Mouse (Mus musculus) hindbrain, postnatal 0 days (tissue): ENCODE data around the gene Cul3. TPM values are rescaled to one million over a fixed set of nuclear protein-coding genes. Genes with fewer than 3 reads are reported as not detected.

Source experiments
- ATAC-seq: fragments of 200-750 bp; cut with Nextera tagmentation; 2 replicates; pipeline ENCODE4 v1.8.0; 2017; ENCODE audit warnings: mild to moderate bottlenecking, moderate TSS enrichment, moderate library complexity
- DNase-seq: peaks from one replicate; pipeline ENCODE4 v3.0.0-alpha.2; 2015; ENCODE audit warnings: low spot score
- H3K27ac ChIP-seq: fragments of 300-500 bp; sonication (generic); 2 replicates; pipeline ENCODE4 v1.5.1; 2014; ENCODE audit warnings: mild to moderate bottlenecking
- H3K27me3 ChIP-seq: fragments of 300-500 bp; sonication (generic); 2 replicates; pipeline ENCODE4 v1.6.1; 2014; ENCODE audit warnings: low read length, mixed read lengths; ENCODE audit not compliant: insufficient read depth
- H3K36me3 ChIP-seq: fragments of 300-500 bp; sonication (generic); 2 replicates; pipeline ENCODE4 v1.6.1; 2014; ENCODE audit warnings: low read length, mixed read lengths; ENCODE audit not compliant: insufficient read depth
- H3K4me1 ChIP-seq: fragments of 300-500 bp; sonication (generic); 2 replicates; pipeline ENCODE4 v1.6.1; 2014; ENCODE audit warnings: antibody characterized with exemption, low read length, mixed read lengths; ENCODE audit not compliant: insufficient read depth
- H3K4me2 ChIP-seq: fragments of 300-500 bp; sonication (generic); 2 replicates; pipeline ENCODE4 v1.6.1; 2014; ENCODE audit warnings: low read depth, mild to moderate bottlenecking, low read length, moderate library complexity, mixed read lengths
- H3K4me3 ChIP-seq: fragments of 300-500 bp; sonication (generic); 2 replicates; pipeline ENCODE4 v1.5.1; 2014; ENCODE audit warnings: low read length
- H3K9ac ChIP-seq: fragments of 300-500 bp; sonication (generic); replicated peaks from 2 replicates; pipeline ENCODE4 v1.6.1; 2014; ENCODE audit warnings: mild to moderate bottlenecking, low read length, moderate library complexity, mixed read lengths
- H3K9me3 ChIP-seq: fragments of 300-500 bp; sonication (generic); 2 replicates; pipeline ENCODE4 v1.6.1; 2016; ENCODE audit warnings: low read length, mixed read lengths
- CTCF ChIP-seq: IDR thresholded peaks from 2 replicates; pipeline ENCODE4 v1.5.1; 2016; ENCODE audit warnings: antibody characterized with exemption, control low read depth, low read depth
- WGBS: fragments of 180-500 bp; shearing (Covaris S2); extraction: QIAGEN DNeasy Blood & Tissue Kit; methylation state at CpG from one replicate; pipeline ENCODE4 v1.1.7; 2014; 5-methylcytosine and 5-hydroxymethylcytosine counted together
- polyA plus RNA-seq: library from polyadenylated mRNA; unstranded; fragments of >200 nt; fragmentation: Nextera tagmentation; extraction: Ambion mirVana; gene quantifications from 2 replicates; pipeline ENCODE4 v1.2.1, GENCODE M21; 2015
- total RNA-seq: library from RNA; depleted of rRNA; stranded (reverse); fragments of >200 nt; gene quantifications from 2 replicates; pipeline ENCODE4 v1.2.3, GENCODE M21; 2014; rRNA removed

The Cul3 gene
- total and polyA plus RNA-seq, 2 experiments from 2014 or later: 33.1 to 47.6 TPM

DNA sequence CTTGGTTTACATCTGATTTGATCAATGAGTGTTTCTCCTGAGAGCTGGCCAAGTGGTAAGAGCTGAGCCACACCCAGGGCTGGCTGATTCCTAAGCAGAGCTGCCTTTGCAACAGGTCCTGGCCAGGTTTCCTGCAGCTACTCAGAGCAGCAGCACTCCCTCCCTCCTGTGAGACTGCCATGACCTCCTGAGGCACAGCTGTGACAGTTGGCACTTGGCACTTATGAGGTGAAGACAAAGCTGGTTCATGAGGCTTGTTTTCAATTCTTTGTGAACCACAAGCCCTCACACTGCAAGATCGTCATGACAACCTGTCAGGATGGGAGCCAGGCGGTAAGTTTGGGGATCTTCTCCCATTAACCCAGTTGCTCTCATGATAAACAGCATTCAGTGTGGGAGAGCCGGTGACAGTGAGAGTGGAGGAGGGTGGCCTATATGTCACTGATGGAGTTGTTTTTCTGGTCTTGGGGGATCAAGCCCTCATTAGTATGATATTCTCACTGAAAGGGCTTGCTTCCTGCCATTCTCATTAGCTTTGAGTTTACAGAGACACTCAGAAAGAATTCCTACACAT is 115.4 kb downstream of the Cul3 start:
- Histone ChIP-seq H3K36me3 (no peaks in the 10 kb centered on the region), H3K9me3 (no peaks in the 10 kb centered on the region), H3K27me3 (no peaks in the 10 kb centered on the region), H3K4me1 (peaks cover 9% of the 10 kb centered on the region; the same call in 1 of the 2 replicates), H3K4me3 (no peak overlapping the region), H3K27ac (no peak overlapping the region), H3K9ac (no peak overlapping the region), H3K4me2 (no peak overlapping the region)
- DNase-seq (peak; percentile 48), ATAC-seq (peak; percentile 73)
- WGBS: 20% methylated on average over 3 of the region's 3 CpGs
- TF ChIP-seq CTCF: no peak

DNA sequence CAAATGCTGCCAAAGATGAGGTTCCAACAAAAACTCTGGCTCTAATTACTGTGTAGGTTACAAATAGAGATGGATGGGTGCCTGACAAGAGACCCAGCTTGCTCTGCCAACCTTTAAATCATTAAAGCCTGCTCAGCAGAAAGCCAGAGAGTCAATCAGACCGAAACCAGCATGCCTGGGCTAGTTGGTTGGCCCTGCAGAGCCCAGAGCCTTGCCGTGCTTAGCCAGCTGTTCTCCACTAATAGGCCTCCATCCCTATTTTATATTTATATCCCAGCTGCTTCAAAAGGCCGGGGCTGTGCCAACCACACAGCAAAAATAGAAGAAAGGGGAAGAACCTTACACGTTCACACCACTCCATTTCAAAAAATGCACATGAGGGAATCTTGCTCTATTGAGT is 119.1 kb downstream of the Cul3 start:
- Histone ChIP-seq H3K27ac (no peak overlapping the region; the same call in 1 of the 2 replicates), H3K27me3 (no peaks in the 10 kb centered on the region), H3K9me3 (no peaks in the 10 kb centered on the region), H3K4me3 (no peak overlapping the region), H3K36me3 (no peaks in the 10 kb centered on the region), H3K9ac (no peak overlapping the region), H3K4me2 (no peak overlapping the region), H3K4me1 (peaks cover 9% of the 10 kb centered on the region; the same call in 1 of the 2 replicates)
- DNase-seq: peak; percentile 37
- no peak for ATAC-seq
- 43% methylated on average over 4 of the region's 4 CpGs for WGBS
- no peak for TF ChIP-seq CTCF

DNA sequence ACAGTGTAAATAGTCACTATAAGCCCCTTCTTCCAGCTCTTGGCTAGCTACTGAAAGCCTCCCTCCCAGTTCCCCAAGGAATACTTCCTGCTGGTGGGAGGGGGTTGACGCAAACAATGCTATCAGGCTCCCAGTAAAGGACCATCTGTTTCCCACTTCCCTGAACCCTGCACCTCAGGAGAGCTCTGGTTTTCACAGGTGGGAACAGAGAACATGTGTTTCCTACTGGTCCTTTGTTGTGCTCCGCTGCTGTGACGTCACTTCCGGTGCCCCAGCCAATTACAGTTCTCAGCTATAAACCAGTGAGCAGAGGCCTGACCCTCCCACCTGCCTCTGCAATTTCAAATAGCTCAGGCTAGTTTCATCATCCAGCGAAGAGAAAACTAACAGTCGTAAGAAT is 122.0 kb downstream of the Cul3 start, which contains the start of gene Fam124b:
TSS of gene Fam124b (minus strand) at position 206 of the 400 bp plus-strand sequence.
- TF ChIP-seq CTCF: no peak
- Histone ChIP-seq H3K36me3 (no peaks in the 10 kb centered on the region), H3K4me2 (no peak within 1 kb of the TSS), H3K4me1 (no peaks in the 10 kb centered on the region), H3K9ac (no peak within 1 kb of the TSS), H3K9me3 (no peaks in the 10 kb centered on the region), H3K27me3 (no peaks in the 10 kb centered on the region), H3K27ac (no peak within 1 kb of the TSS), H3K4me3 (no peak within 1 kb of the TSS)
- 75% methylated on average over 6 of the region's 6 CpGs for WGBS
- ATAC-seq: peak; percentile 53; the same call in 1 of the 2 replicates
- DNase-seq: no peak

Other genes with a start within 250 kb of the Cul3 start
- 0.84 and 1.3 TPM in 2 replicates for gene Fam124b, start 122.0 kb downstream of the Cul3 start, total RNA-seq
- 0.33 and 0.38 TPM in 2 replicates for gene Fam124b, start 122.0 kb downstream of the Cul3 start, polyA plus RNA-seq
- not detected in 2 replicates for gene Gm45261, start 121.0 kb upstream of the Cul3 start, total RNA-seq
- gene Gm45261, start 121.0 kb upstream of the Cul3 start, polyA plus RNA-seq: not detected in 2 replicates